Comparison of ENCODE assay signal across 21 mouse cellular contexts in genomic region chr1:84408873-84409272, GRCm38 (mm10).
"Had no signal": no experiment of that assay in that cellular context is flagged by ENCODE, and none has a peak within 500 bp of the region (broad histone marks: within the 10 kb centered on the region; RNA-seq: fewer than 3 reads in every experiment).

No protein-coding gene starts in this region.

- H3K4me3 ChIP-seq: heart, embryonic 10.5 days; heart, embryonic 13.5 days; heart, embryonic 15.5 days; hindbrain, embryonic 13.5 days; hindbrain, embryonic 15.5 days; intestine, embryonic 15.5 days; layer of hippocampus, adult 2 months; left cerebral cortex, adult 2 months; limb, embryonic 13.5 days; liver, embryonic 13.5 days; liver, embryonic 15.5 days had no signal

- H3K9ac ChIP-seq: heart, embryonic 13.5 days; heart, embryonic 15.5 days; hindbrain, embryonic 13.5 days; hindbrain, embryonic 15.5 days; intestine, embryonic 15.5 days; limb, embryonic 13.5 days; liver, embryonic 13.5 days; liver, embryonic 15.5 days had no signal

- DNase-seq: gastrocnemius, postnatal 10 days; kidney, adult 18-20 months; kidney, adult 8-10 months; kidney, postnatal 10 days; kidney, postnatal 25 days; kidney, postnatal 4 days; liver; liver, embryonic 13.5 days had no signal

- H3K27ac ChIP-seq: heart, embryonic 10.5 days; heart, embryonic 13.5 days; heart, embryonic 15.5 days; hindbrain, embryonic 13.5 days; hindbrain, embryonic 15.5 days; intestine, embryonic 15.5 days; layer of hippocampus, adult 2 months; left cerebral cortex, adult 2 months; limb, embryonic 13.5 days; liver, embryonic 13.5 days; liver, embryonic 15.5 days had no signal

- H3K27me3 ChIP-seq: heart, embryonic 13.5 days; heart, embryonic 15.5 days; hindbrain, embryonic 13.5 days; hindbrain, embryonic 15.5 days; intestine, embryonic 15.5 days; limb, embryonic 13.5 days; liver, embryonic 13.5 days; liver, embryonic 15.5 days had no signal

- H3K4me2 ChIP-seq: heart, embryonic 13.5 days; heart, embryonic 15.5 days; hindbrain, embryonic 13.5 days; hindbrain, embryonic 15.5 days; intestine, embryonic 15.5 days; limb, embryonic 13.5 days; liver, embryonic 11.5 days; liver, embryonic 13.5 days; liver, embryonic 15.5 days had no signal

- H3K4me1 ChIP-seq: hindbrain, embryonic 15.5 days; intestine, embryonic 15.5 days; liver, embryonic 13.5 days; liver, embryonic 15.5 days had no signal

- H3K36me3 ChIP-seq: heart, embryonic 10.5 days; heart, embryonic 13.5 days; heart, embryonic 15.5 days; intestine, embryonic 15.5 days; limb, embryonic 13.5 days; liver, embryonic 13.5 days; liver, embryonic 15.5 days had no signal

- H3K9me3 ChIP-seq: heart, embryonic 10.5 days; heart, embryonic 13.5 days; heart, embryonic 15.5 days; hindbrain, embryonic 13.5 days; intestine, embryonic 15.5 days; liver, embryonic 13.5 days; liver, embryonic 15.5 days had no signal

- ATAC-seq: inflammation-experienced regulatory T-cells, adult 6 months; intestine, embryonic 15.5 days; intestine, postnatal 0 days had no signal
